Mouse (Mus musculus) layer of hippocampus, adult 2 months (tissue): ENCODE data around the gene Klk8. TPM values are rescaled to one million over a fixed set of nuclear protein-coding genes. Genes with fewer than 3 reads are reported as not detected.

Experiments used
- DNase-seq, 2 experiments: peaks; one replicate each; pipeline ENCODE4 v3.0.0; 2022; ENCODE audit warnings: low spot score in 2 of 2
- H3K27ac ChIP-seq: fragments of 200-600 bp; 2 replicates; pipeline ENCODE4 v1.8.1; 2022
- H3K4me3 ChIP-seq: fragments of 200-600 bp; 2 replicates; pipeline ENCODE4 v1.8.1; 2022; ENCODE audit warnings: mild to moderate bottlenecking
- CTCF ChIP-seq: fragments of 200-600 bp; conservative IDR thresholded peaks from 2 replicates; pipeline ENCODE4 v1.8.1; 2022; ENCODE audit warnings: antibody characterized with exemption, mild to moderate bottlenecking, moderate library complexity
- long read RNA-seq, 2 experiments: library from polyadenylated mRNA; stranded (forward); transcript quantifications; one replicate each; pipeline ENCODE4 v2.0.0; 2021; ENCODE audit warnings: borderline mapping rate in 2 of 2
- total RNA-seq, 2 experiments: library from RNA; stranded (reverse); gene quantifications; 2 replicates each; pipeline ENCODE4 v1.2.3; 2021

Klk8 gene
- total RNA-seq = 10 to 100 TPM; 25.2 to 27.6 TPM
- long read RNA-seq, experiment 1, partial matches to known transcripts = 1 of 6 reads
- long read RNA-seq, experiment 1, other reads (novel, unspliced or antisense) = 0 of 6 reads
- long read RNA-seq, experiment 2, transcript Klk8-201 (5 exons, 1,322 nt) = major isoform, 6 of 8 reads
- long read RNA-seq, experiment 2, partial matches to known transcripts = 2 of 8 reads
- long read RNA-seq, experiment 2, other reads (novel, unspliced or antisense) = 0 of 8 reads

DNA sequence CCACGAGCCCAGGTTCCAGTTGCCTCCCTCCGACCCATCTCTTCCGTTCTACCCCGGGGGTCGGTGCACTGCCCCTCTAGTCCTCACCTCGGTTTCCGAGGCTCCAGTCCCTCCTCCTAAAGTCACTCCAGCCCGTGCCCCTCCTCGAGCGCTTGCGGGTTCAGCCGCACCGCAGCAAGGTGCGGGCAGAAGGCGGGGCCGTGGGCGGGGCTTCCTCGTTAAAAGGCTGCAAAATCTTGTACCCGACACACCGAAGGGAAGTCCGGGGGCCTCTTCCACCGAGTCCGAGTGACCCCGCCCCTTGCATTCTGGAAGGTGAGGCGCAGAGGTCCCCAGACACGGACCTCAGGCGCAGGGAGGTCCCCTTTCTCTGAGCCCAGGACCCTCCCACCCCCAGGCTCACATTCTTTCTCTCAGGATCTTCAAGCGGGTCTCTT lies at the start of gene Klk8:
Klk8 (plus strand) TSS at position 245 of the 437 bp plus-strand sequence.
- Histone ChIP-seq H3K27ac (peak within 1 kb of the TSS; percentile 43; the same call in 1 of the 2 replicates), H3K4me3 (peak within 1 kb of the TSS; percentile 59)
- no peak for DNase-seq
- TF ChIP-seq CTCF = no peak

DNA sequence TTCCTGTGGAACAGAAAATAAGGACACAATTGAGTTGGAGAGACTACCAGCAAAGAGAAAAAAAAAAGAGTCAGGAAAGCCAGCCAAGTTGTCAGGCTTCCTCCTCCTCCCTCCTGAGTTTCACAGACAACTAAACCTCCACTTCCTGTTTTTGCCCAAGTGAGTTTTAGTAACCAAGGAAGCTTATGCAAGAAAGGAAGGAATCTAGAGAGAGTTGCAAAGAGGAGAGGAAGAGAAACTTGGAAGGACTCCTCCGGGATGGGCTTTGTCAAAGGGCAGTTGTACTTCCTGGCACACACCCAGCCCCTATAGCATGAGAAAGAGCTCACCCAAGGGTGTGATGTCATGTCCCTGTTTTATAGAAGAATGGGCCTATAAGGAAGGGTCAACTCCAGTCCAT lies 49.6 kb upstream of the Klk8 start:
- Histone ChIP-seq H3K27ac (no peak overlapping the region), H3K4me3 (no peak overlapping the region)
- DNase-seq = peak in 1 of 2 experiments; percentile 32
- no peak for TF ChIP-seq CTCF

DNA sequence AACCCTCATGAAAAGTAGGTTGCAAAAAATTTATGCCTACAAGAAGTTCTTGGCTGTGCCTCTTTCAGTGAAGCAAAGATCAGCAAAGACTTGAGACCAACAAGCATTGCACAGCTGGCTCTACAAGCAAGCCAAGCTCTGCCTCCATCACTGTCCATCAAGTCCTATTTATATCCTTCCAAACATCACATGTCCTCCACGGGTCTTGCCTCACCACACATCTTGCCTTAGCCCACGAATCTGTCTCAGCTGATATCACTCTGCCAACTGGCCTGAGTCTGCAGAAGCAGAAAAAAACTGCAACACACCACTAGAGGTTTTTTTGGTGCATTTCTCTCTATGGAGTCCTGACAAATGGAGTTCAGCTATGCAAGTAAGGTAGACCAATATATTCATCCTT lies 44.6 kb upstream of the Klk8 start:
- no peak overlapping the region for H3K27ac ChIP-seq
- no peak for TF ChIP-seq CTCF
- no peak overlapping the region for H3K4me3 ChIP-seq
- DNase-seq = no peak

DNA sequence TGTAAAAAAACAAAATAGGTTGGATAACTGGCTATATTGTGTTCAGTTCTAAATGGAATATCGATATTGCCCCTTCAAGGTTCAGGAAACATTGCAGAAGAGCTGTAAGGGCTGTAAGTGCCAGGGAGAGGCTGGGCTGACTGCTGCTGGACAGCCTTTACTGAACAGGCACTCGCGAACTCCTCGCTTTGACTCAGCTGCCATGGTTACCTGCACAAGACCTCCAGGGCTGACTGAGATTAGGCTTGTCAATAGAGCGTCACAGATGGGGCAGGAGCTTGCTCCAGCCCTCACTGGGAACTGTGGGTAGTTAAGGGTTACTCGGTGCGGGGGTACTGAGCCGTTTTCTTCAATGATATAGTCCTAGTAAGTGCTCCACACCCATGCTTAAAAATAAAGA lies 30.9 kb upstream of the Klk8 start:
- no peak overlapping the region for H3K27ac ChIP-seq

DNA sequence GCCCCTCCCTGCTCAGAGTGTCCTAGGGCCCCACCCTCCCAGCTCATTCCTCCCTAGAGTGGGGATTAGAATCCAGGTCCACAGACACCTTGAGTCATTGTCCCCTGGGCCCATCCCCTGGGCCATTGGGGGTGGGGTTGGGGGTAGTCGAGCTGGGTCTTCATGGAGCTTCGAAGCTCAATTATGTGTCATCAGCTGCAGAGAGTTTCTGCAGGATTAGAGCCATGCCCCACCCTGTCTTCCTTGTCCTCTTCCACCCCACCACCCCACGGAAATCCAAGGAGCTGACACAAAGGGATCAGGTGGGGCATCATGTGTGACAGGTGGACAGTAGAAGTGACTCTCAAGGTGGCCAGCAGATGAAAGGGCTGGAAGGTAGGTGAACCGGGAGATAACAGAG lies 28.8 kb upstream of the Klk8 start, which contains the start of gene Klk12:
Klk12 (plus strand) TSS at position 301 of the 400 bp plus-strand sequence.
- Histone ChIP-seq H3K4me3 (no peak within 1 kb of the TSS), H3K27ac (no peak within 1 kb of the TSS)
- DNase-seq = no peak
- no peak for TF ChIP-seq CTCF

More for the DNA sequence above, 30.9 kb upstream of the Klk8 start:
- H3K4me3 ChIP-seq = no peak overlapping the region
- TF ChIP-seq CTCF = no peak
- DNase-seq = no peak

DNA sequence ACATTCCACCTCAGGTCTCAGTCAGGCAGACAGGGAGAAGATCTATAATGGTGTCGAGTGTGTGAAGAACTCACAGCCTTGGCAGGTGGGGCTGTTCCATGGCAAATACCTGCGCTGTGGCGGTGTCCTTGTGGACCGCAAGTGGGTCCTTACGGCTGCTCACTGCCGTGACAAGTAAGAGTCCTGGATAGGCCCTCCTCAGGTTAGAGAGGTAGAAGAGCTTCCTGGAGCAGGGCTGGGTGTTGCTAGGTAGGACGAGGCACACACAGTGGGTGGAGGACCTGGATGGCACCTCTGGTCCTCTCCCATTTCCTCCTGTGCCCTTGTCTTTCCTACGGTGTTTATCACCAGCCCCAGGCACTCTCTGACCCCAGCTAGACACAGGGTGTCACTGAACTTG lies 27.7 kb upstream of the Klk8 start:
- no peak overlapping the region for H3K4me3 ChIP-seq
- no peak overlapping the region for H3K27ac ChIP-seq
- TF ChIP-seq CTCF = no peak
- DNase-seq = no peak

DNA sequence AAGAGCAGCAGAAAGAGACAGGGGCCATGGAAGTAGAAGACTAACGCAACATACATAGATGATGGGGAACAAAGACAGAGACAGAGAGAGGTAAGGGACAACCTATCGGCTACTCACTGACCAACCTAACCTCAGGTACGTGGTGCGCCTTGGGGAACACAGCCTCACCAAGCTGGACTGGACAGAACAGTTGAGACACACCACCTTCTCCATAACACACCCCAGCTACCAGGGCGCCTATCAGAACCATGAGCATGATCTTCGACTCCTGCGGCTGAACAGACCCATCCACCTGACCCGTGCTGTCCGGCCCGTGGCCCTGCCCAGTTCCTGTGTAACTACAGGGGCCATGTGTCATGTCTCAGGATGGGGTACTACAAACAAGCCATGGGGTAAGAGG lies 26.7 kb upstream of the Klk8 start:
- H3K4me3 ChIP-seq = no peak overlapping the region
- no peak for TF ChIP-seq CTCF
- DNase-seq = no peak
- H3K27ac ChIP-seq = no peak overlapping the region

DNA sequence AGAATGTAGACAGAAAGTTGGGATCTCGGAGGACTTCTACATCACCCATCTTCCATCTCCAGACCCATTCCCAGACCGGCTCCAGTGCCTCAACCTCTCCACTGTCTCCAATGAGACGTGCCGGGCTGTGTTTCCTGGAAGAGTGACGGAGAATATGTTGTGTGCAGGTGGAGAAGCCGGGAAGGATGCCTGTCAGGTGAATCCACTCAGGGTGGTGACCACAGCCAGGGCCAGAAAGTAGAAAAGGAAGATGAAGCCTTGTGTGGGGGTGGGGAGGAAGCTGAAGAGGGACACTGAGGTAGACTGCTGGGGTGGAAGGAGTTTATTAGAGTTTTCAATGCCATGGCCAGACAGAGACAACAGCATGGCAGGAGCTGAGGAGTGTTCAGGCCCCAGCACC lies 25.5 kb upstream of the Klk8 start:
- Histone ChIP-seq H3K27ac (no peak overlapping the region), H3K4me3 (no peak overlapping the region)
- no peak for TF ChIP-seq CTCF
- no peak for DNase-seq

DNA sequence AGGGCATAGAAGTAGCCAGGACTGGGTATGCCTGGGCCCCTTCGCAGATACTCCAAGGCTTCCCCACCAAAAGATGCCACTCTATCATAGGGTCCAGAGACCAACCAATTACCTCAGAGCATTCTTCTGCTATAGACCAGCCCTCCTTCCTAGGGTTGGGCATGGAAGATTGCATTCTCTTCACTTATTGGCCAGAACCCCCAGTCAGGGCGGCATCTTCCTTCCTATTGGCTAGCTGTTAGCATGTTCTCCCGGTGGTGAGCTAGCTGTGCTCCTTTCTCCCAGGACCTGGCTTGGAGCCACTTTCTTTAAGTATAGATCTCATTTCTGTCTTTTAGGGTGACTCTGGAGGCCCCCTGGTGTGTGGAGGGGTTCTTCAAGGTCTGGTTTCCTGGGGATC lies 24.5 kb upstream of the Klk8 start:
- no peak for DNase-seq
- H3K27ac ChIP-seq = no peak overlapping the region
- H3K4me3 ChIP-seq = no peak overlapping the region
- TF ChIP-seq CTCF = no peak

DNA sequence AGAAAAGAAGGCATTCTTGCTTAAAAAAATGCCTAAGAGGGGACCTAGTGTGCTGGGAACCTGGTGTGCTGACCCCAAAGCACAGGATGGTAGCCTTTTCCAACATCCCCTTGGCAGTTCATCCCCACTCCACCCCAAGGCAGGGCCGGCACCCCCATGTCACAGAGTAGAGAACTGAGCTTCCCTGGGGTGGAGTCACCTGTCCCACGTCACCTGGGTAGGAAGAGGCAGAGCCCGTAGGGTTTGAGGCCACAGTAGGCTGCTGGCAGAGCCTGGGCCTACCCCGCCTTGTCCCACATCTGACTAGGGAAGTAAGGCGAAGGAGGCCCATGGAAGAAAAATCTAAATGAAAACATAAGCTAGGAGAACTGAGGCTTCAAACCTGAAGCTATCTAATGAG lies 23.0 kb upstream of the Klk8 start, which contains the start of gene Klk11:
Klk11 (plus strand) TSS at position 241 of the 400 bp plus-strand sequence.
- no peak within 1 kb of the TSS for H3K4me3 ChIP-seq
- no peak within 1 kb of the TSS for H3K27ac ChIP-seq
- DNase-seq = no peak
- no peak for TF ChIP-seq CTCF

DNA sequence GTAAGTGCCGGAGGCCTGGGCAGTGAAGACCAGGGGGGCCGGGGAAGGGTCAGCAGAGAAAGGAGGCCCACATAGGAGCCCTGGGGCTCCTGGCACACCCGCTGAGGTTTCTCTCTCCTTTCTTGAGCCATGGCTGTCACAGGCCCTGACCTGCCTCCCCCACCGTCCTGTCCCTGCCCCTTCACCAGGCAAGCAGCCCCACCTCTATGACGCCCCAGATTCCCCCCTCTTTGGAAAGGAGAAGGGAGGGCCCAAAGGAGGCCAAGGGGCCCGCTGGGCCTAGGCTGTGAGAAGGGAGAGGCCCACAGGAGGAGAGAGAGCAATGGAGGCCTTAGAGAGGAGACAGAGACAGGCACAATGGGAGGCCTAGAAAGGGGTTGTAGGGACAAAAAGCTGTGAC lies 22.6 kb upstream of the Klk8 start:
- H3K4me3 ChIP-seq = no peak overlapping the region
- TF ChIP-seq CTCF = no peak
- DNase-seq = no peak
- no peak overlapping the region for H3K27ac ChIP-seq

DNA sequence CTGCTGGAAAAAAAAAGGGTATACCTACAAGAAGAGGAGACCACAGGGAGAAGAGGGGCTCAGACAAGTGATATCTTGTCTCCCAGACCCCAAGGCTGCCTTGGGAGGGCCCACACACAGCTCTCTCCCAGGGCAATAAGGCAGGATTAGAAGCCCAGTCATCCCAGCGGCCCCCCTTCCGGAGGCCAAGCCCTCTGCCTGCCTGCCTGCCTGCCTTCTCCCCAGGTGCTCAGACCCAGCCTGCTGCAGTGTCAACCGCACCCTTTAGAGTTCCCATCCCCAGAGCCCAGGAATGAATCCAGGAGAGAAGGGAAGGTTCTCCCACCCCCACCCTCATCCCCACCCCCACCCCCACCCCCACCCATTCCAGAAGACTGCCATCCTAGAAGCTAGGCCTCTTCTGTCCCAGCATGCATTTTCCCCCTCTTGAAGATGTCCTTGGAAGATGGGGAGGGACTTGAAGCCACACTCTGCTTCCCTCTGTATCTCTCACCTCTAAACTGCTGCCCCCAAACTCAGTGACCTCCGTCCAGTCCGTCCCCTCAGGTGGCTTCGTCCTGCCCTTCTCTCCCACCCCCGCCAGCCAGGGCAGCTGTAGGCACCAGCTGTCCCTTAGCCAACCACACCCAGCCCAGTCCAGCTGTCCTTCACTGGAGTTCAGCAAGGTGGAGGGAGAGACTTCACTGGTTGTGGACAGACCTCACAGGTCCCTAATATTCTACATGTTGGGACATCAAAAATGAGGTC lies 21.9 kb upstream of the Klk8 start:
- Histone ChIP-seq H3K27ac (no peak overlapping the region), H3K4me3 (no peak overlapping the region)
- DNase-seq = no peak
- no peak for TF ChIP-seq CTCF

DNA sequence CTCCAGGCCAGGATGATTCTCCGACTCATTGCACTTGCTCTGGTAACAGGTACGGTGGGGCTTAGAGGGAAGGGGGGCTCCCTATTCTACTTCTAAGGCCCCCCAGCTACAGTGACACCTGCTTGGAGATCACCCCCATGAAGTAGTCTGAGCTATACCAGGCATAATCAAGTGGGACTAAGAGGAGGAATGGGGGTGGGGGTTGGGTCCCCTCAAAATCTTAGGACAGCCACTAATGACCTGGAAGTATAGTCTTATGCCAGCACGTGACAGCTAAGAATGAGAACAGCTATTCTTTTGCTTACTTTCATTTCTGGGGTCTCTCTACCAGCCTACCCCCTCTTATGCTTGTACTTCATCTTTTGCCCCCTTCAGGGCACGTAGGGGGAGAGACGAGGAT lies 20.9 kb upstream of the Klk8 start:
- no peak overlapping the region for H3K27ac ChIP-seq
- no peak overlapping the region for H3K4me3 ChIP-seq
- no peak for TF ChIP-seq CTCF
- DNase-seq = no peak

DNA sequence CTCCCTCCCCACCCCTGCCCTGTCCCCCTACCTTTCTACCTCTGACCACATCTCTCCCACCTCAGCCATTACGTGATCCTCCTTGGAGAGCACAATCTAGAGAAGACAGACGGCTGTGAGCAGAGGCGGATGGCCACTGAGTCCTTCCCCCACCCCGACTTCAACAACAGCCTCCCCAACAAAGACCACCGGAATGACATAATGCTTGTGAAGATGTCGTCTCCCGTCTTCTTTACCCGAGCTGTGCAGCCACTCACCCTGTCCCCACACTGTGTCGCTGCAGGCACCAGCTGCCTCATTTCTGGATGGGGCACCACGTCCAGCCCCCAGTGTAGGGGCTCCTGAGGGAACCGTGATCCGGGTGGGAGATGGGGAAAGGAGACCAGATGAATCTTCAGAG lies 20.0 kb upstream of the Klk8 start:
- no peak for DNase-seq
- TF ChIP-seq CTCF = no peak
- H3K4me3 ChIP-seq = no peak overlapping the region
- no peak overlapping the region for H3K27ac ChIP-seq
